Mouse (Mus musculus) layer of hippocampus, adult 9-10 months (tissue): Measurements from ENCODE around the gene B4gat1.

Experiments
- DNase-seq: peaks from one replicate; pipeline ENCODE4 v3.0.0; 2022; ENCODE audit warnings: low spot score

Gene B4gat1

GRCm38 (mm10) chr19:5060365-5061330 is 22.0 kb downstream of the B4gat1 start:
- DNase-seq, result no peak

- DNase-seq, result no peak
Measured at GRCm38 (mm10) chr19:5062041-5062440, 23.4 kb downstream of the B4gat1 start.

GRCm38 (mm10) chr19:5062446-5062845 is 23.8 kb downstream of the B4gat1 start:
- no peak for DNase-seq

GRCm38 (mm10) chr19:5065104-5065503 is 26.5 kb downstream of the B4gat1 start:
- DNase-seq, result no peak

GRCm38 (mm10) chr19:5067040-5067799 is 28.6 kb downstream of the B4gat1 start:
- no peak for DNase-seq

- DNase-seq, result no peak
Measured at GRCm38 (mm10) chr19:5067867-5068569, 29.4 kb downstream of the B4gat1 start, which contains the start of gene Cd248. TSS of gene Cd248 (plus strand) at chr19:5068078.

- no peak for DNase-seq
Measured at GRCm38 (mm10) chr19:5068570-5069234, 30.1 kb downstream of the B4gat1 start.

GRCm38 (mm10) chr19:5069486-5069885 is 30.9 kb downstream of the B4gat1 start:
- no peak for DNase-seq

GRCm38 (mm10) chr19:5069978-5070377 is 31.4 kb downstream of the B4gat1 start:
- no peak for DNase-seq

- DNase-seq, result no peak
Measured at GRCm38 (mm10) chr19:5071077-5071476, 32.5 kb downstream of the B4gat1 start.

- no peak for DNase-seq
Measured at GRCm38 (mm10) chr19:5071545-5072369, 33.1 kb downstream of the B4gat1 start.

GRCm38 (mm10) chr19:5072389-5073019 is 33.9 kb downstream of the B4gat1 start:
- no peak for DNase-seq

- no peak for DNase-seq
Measured at GRCm38 (mm10) chr19:5073028-5073427, 34.4 kb downstream of the B4gat1 start.

GRCm38 (mm10) chr19:5073518-5073917 is 34.9 kb downstream of the B4gat1 start:
- DNase-seq, result no peak

GRCm38 (mm10) chr19:5079279-5079678 is 40.7 kb downstream of the B4gat1 start:
- DNase-seq, result no peak

- no peak for DNase-seq
Measured at GRCm38 (mm10) chr19:5082005-5082404, 43.4 kb downstream of the B4gat1 start.

GRCm38 (mm10) chr19:5082596-5082995 is 44.0 kb downstream of the B4gat1 start:
- no peak for DNase-seq

- DNase-seq, result no peak
Measured at GRCm38 (mm10) chr19:5083961-5084833, 45.6 kb downstream of the B4gat1 start.

- DNase-seq, result no peak
Measured at GRCm38 (mm10) chr19:5084834-5085144, 46.2 kb downstream of the B4gat1 start.
